Mouse (Mus musculus): Measurements from ENCODE around the gene Ces2e. TPM values are rescaled to one million over a fixed set of nuclear protein-coding genes. Genes with fewer than 3 reads are reported as not detected.
"Not testable (repeated sequence)": the region's sequence is repeated elsewhere in the genome, so short reads cannot be mapped to it uniquely, and the experiment has no call there.

Ces2e gene
- 3.8 and 4.0 TPM in 2 replicates for polyA plus RNA-seq (2012; rRNA removed)

DNA sequence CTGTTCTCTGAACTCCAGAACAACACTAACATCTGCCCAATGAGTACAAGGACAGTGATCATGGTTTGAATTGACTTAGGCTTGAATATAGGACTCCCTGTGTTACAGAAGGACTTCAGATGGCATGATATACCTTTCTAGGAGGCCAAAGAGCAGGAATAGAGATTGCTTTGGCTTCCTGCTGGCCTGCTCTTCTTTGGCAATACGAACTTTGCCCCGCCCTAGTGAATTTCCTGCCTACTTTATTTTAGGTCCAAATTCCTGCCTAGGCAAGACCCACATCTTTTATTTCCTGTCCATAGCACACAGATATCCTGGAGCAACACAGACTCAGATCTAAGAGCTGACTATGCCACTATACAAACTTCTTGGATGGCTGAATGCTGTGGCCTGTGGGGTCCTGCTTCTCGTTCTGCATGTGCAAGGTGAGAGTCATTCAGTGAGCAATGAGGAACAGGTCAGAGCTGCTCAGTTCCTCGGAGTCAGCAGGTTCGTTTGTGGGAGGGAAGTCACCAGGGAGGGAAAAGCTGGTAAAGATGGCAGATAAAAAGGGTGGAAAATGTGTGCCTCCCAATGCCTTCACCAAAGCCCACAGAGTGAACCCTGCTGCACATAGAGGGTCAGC is at the start of gene Ces2e:
TSS of gene Ces2e (plus strand) at position 289 of the 625 bp plus-strand sequence.
- DNase-seq (ENCODE audit: low spot score) = no peak

DNA sequence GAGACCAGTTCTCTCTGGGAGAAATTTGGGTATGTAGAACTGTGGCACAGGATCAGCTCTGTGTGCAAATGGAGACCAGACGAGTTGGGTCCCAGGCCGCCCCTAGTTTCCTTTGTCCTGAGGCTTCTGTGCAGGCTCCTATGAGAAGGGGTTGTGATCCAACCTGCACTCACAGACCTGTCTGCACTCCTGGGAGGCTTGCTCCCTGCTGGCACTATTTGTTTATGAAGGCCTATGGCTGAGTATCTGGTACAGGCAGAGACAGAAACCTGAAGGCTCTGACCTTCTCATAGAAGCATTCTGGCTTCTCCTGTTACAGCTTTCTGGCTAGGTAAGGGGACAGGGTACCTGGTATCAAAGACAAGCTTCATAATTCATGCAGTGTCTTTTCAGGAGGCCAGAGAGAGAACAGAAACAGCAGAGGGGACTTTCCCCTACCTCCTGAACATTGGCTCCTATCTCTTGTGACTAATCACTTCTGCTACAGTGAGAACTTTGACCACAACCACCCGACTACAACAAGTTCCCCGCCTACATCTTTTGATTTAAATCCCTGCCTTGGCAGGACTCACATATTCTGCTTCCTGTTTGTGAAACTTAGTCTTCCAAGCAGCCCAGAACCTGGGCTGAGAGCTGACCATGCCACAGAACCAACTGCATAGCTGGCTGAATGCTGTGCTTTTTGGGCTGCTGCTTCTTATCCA is 39.7 kb upstream of the Ces2e start:
- DNase-seq (ENCODE audit: low spot score) = not testable (repeated sequence)

DNA sequence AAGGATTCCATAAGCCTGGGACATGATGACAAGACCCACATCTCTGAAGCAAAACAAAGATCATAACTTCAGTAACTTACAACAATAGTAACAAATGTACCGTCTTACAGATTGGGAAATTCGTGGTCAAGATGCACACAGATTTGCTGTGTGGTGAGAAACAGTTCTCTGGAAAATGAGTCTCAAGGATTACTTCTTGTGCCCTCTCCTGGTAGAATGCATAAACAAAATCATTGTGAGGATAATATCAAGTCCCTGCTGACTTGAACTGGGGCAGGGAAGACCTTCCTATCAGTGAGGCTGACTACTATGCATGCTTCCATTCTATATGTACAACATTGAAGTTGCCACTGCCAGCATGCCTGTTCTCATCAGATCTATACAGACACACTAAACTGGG is 24.3 kb upstream of the Ces2e start:
- DNase-seq (ENCODE audit: low spot score) = no peak

DNA sequence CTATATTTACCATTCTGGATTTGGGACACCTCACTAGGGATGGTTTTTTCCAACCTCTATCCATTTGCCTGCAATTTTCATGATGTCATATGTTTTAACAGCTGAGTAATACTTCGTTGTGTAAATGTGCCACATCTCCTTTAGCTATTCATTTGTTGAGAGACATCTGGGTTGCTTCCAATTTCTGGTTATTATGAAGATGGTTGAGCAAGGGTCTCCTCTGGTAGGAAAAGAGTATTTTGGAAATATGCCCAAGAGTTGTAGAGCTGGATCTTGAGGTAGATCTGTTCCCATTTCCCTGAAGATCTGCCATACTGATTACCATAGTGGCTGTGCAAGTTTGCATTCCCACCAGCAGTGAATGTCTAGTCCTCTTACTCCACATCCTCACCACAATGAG is 18.9 kb upstream of the Ces2e start:
- DNase-seq (ENCODE audit: low spot score) = no peak

DNA sequence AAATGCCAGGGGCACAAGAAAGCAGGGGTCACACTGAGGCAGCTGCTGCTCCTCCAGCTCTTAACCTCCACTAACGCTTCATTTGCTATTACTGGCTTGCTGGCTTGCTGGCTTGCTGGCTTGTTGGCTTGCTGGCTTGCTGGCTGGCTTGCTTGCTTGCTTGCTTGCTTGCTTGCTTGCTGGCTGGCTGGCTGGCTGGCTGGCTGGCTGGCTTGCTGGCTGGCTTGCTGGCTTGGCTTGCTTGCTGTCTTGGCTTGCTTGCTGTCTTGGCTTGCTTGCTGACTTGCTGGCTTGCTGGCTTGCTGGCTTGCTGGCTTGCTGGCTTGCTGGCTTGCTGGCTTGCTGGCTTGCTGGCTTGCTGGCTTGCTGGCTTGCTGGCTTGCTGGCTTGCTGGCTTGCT is 17.0 kb upstream of the Ces2e start:
- DNase-seq (ENCODE audit: low spot score) = not testable (repeated sequence)

DNA sequence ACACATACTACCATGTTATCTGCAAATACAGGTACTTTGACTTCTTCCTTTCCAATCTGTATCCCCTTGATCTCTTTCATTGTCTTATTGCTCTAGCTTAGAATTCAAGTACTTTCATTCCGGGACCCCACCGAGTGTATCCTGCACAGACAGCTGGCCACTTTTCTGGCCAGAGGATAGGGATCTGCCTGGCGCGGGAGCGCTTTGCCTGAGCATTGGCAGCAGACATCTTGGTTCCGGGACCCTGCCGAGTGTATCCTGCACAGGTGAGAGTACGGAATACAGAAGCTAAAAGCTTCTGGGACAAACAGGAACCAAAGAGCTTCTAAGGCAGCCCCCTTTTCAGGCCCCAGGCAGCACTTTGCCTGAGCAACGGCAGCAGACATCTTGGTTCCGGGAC is 16.4 kb upstream of the Ces2e start:
- not testable (repeated sequence) for DNase-seq (ENCODE audit: low spot score)

DNA sequence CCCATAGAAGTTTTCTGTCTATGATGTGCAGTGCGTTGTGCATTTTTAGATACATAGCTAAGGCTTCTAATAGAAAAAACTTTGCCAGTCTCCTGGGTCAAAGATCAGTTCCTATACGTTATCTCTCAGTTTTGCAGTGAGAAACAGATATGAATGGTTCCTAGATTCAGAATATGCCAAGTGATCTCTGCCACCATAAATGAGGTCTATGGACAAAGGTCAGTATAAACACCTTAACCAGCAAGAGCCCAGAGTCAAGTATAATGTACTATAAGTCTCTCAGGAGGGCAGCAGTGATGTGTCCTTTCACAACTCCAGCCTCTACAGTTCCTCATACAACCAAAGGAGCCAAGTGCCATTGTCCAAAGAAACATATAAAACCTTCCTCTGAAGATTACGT is 1.2 kb downstream of the Ces2e start:
- no peak for DNase-seq (ENCODE audit: low spot score)

DNA sequence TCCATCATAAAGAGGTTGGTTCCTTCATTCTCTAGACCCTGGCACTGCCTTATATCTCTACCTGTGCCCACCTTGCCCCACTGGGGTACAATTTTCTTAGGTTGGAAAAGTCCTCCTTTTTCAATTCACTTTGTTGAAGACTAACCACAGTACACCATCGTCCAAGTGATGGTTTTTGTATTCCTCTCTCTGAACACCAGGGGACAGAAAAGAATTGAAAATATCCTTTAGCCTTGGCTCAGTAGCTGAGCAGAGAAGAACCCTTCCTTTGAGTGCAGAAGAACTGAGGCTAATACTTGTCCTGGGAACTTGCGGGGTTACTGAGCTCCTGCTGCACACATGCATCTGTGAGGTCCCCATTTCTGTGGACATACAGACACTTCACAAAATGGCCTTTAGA is 18.6 kb downstream of the Ces2e start:
- no peak for DNase-seq (ENCODE audit: low spot score)

DNA sequence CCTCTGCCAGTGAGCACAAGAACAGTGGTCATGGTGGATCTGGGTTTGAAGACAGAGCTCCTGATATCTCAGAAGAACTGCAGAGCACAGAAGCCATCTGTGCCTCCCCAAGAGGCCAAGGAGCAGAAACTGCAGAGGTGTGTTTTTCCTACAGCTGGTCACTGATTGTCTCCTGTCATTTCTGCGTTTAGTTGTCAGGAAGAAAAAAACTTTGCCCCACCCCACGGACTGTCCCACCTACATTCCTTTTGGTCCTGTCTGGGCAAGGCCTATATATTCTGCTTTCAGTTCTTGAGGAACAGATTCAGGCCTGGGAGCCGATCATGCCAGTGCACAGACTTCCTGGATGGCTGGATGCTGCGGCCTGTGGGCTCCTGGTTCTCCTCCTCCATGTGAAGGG is 21.0 kb downstream of the Ces2e start, which contains the start of gene Ces2f:
TSS of gene Ces2f (plus strand) at position 301 of the 400 bp plus-strand sequence.
- no peak for DNase-seq (ENCODE audit: low spot score)

DNA sequence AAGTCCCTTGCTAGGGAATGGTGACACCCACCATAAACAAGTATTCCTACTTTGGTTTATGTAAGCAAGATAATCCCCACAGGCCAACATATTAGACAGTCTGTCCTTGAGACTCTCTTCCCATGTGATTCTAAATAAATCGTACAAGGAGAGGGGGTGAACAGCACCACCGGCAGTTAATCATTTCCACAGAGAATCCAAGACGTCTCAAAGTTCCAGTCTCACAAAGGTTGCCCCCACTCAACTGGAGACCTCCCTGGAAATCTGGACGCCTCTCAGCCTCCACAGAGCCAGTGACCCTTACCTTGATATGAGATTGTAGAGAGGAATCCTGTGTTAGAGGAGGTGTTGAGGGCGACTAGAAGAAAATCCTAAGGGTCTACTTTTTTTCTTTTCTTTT is 23.0 kb downstream of the Ces2e start:
- DNase-seq (ENCODE audit: low spot score) = no peak

DNA sequence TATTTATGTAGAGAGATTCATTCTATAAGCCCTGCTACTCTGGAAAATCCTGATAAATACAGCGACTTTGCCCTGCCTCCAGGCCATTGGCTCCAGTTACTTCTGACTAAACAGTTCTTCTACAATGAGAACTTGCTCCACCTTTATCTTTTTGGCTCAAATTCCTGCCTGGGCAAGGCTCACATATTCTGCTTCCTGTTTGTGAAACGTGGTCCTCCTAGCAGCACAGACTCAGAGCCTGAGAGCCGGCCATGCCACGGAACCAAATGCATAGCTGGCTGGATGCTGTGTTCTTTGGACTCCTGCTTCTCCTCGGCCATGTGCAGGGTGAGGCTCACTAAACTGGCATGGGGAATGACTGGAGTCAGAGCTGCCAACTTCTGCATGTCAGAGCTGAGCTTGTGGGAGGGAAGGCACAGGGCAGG is 35.5 kb downstream of the Ces2e start, which contains the start of gene Ces2g:
TSS of gene Ces2g (plus strand) at position 182 of the 425 bp plus-strand sequence.
- DNase-seq (ENCODE audit: low spot score) = no peak

DNA sequence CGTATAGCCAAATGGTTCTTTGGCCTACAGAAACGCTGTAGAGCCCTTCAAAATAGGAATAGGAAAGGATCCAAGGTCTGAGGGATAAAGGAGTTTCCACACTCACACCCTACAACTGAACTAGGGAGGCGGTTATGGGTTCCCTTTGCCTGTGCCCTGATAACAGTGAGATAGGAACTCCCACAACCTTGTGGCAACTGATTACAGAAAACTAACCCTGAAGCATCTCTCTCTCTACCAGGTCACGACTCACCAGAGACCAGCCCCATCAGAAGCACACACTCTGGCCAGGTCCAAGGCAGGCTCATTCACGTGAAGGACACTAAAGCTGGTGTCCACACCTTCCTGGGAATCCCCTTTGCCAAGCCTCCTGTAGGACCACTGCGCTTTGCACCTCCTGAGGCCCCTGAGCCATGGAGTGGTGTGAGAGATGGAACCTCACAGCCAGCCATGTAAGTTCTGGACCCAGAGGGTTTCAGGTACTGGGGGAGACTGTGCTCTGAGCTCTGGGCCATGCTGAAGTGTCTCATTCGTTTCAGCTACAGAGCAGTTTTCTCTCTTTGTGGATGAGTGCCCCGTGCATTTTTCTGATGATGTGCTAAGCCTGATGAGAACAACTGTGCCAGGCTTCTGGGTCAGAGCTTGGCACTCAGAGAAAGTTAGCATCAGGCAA is 36.3 kb downstream of the Ces2e start:
- DNase-seq (ENCODE audit: low spot score) = no peak

DNA sequence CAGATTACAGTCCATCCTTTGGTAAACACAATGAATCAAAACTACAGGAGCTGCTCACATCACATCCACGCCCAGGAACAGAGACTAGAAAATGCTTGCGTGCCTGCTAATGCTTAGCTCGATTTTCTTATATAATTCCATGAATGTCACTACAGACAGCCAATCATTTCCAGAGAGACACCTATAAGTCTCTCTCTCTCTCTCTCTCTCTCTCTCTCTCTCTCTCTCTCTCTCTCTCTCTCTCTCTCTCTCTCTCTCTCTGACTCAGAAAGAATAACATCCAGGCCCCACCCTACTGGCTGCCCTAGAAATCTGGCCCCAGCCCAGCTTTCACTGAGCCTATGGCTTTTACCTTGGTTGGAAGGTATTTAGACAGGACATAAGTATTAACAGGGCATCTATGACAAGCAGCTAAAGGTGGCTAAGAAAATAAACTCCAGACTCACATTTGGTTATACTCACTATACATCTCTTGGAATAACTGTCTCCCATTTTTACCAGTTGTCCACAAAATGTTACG is 37.4 kb downstream of the Ces2e start:
- no peak for DNase-seq (ENCODE audit: low spot score)

DNA sequence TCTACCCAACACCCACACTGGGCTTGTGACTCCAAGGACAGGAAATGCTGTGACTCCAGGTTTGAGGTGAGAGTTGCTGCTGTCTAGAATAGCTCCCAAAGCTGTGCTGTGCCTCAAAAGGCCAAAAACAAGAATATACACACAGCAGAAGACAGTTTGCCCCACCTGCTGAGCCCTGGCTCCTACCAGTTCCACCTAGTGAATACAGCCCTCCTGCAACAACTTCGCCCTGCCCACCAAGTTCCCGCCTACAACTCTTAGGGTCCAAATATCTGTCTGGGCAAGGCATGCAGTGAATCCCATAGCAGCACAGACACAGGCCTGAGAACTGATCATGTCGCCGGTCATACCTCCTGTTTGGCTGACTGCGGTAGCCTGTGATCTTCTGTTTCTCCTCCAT is 58.1 kb downstream of the Ces2e start:
- DNase-seq (ENCODE audit: low spot score) = no peak

Other genes starting within 250 kb of the Ces2e start
- gene Ces2a, start 192.3 kb upstream of the Ces2e start, polyA plus RNA-seq (2012; rRNA removed) = 0.09 and 0.11 TPM in 2 replicates
- gene Ces2b, start 94.7 kb upstream of the Ces2e start, polyA plus RNA-seq (2012; rRNA removed) = 4.1 and 4.6 TPM in 2 replicates
- gene Ces2c, start 79.2 kb upstream of the Ces2e start, polyA plus RNA-seq (2012; rRNA removed) = 0.22 and 0.41 TPM in 2 replicates
- gene Ces2f, start 21.1 kb downstream of the Ces2e start, polyA plus RNA-seq (2012; rRNA removed) = 2.2 and 2.5 TPM in 2 replicates
- gene Ces2g, start 35.5 kb downstream of the Ces2e start, polyA plus RNA-seq (2012; rRNA removed) = 26.0 and 32.8 TPM in 2 replicates
- gene Ces2h, start 74.6 kb downstream of the Ces2e start, polyA plus RNA-seq (2012; rRNA removed) = not detected in 2 replicates
- gene Ces3a, start 122.3 kb downstream of the Ces2e start, polyA plus RNA-seq (2012; rRNA removed) = 0.04 TPM in 1 of 2 replicates, not detected in the other
- not detected in 2 replicates for gene Ces3b, start 157.5 kb downstream of the Ces2e start, polyA plus RNA-seq (2012; rRNA removed)
- gene Ces4a, start 205.5 kb downstream of the Ces2e start, polyA plus RNA-seq (2012; rRNA removed) = not detected in 2 replicates
- 28.0 and 30.1 TPM in 2 replicates for gene Cbfb, start 244.4 kb downstream of the Ces2e start, polyA plus RNA-seq (2012; rRNA removed)

All from urinary bladder, adult 2 months (tissue).